Mouse (Mus musculus) testis, adult 2 months (tissue): ENCODE results near the gene Gm21985. TPM values are rescaled to one million over a fixed set of nuclear protein-coding genes. Genes with fewer than 3 reads are reported as not detected.

Source experiments
- H3K27ac ChIP-seq: fragments of 200-500 bp; 2 replicates; pipeline ENCODE4 v1.5.1; 2012; ENCODE audit warnings: low read depth, low read length; ENCODE audit not compliant: control insufficient read depth, insufficient read depth
- H3K27me3 ChIP-seq: fragments of 200-500 bp; 2 replicates; pipeline ENCODE4 v1.6.1; 2012; ENCODE audit warnings: mild to moderate bottlenecking, low read length, moderate library complexity; ENCODE audit not compliant: control insufficient read depth, insufficient read depth
- H3K36me3 ChIP-seq: fragments of 200-500 bp; 2 replicates; pipeline ENCODE4 v1.6.1; 2012; ENCODE audit warnings: mild to moderate bottlenecking, low read length; ENCODE audit not compliant: control insufficient read depth, insufficient read depth
- H3K4me1 ChIP-seq: fragments of 200-500 bp; 2 replicates; pipeline ENCODE4 v1.6.1; 2012; ENCODE audit warnings: low read length; ENCODE audit not compliant: control insufficient read depth, insufficient read depth
- H3K4me3 ChIP-seq: fragments of 200-500 bp; 2 replicates; pipeline ENCODE4 v1.5.1; 2012; ENCODE audit warnings: low read depth, mild to moderate bottlenecking, low read length, moderate library complexity, mixed read lengths; ENCODE audit not compliant: control insufficient read depth
- CTCF ChIP-seq: fragments of 200-500 bp; IDR thresholded peaks from 2 replicates; pipeline ENCODE4 v1.5.1; 2012; ENCODE audit warnings: low read depth, mild to moderate bottlenecking, inconsistent platforms, low read length, moderate library complexity; ENCODE audit not compliant: control insufficient read depth, insufficient read depth, insufficient replicate concordance
- POLR2A ChIP-seq: fragments of 200-500 bp; IDR thresholded peaks from 2 replicates; pipeline ENCODE4 v1.6.1; 2012; ENCODE audit warnings: low read depth, mild to moderate bottlenecking, inconsistent platforms, low read length, moderate library complexity; ENCODE audit not compliant: control insufficient read depth
- polyA plus RNA-seq: library from polyadenylated mRNA; depleted of rRNA; stranded (reverse); fragments of >200 nt; gene quantifications from 2 replicates; pipeline ENCODE4 v1.2.3, GENCODE M21; 2012

The Gm21985 gene
- polyA plus RNA-seq, 1 experiment: not detected

- peaks cover 2% of the 10 kb centered on the region for H3K36me3 ChIP-seq
- no peaks in the 10 kb centered on the region for H3K27me3 ChIP-seq
- H3K27ac ChIP-seq: peak within 1 kb of the TSS; percentile 97
- H3K4me3 ChIP-seq: peak within 1 kb of the TSS; percentile 100
- peaks cover 11% of the 10 kb centered on the region for H3K4me1 ChIP-seq
- TF ChIP-seq CTCF (no peak; the same call in 1 of the 2 replicates), POLR2A (peak; percentile 69; the same call in 1 of the 2 replicates)
These were observed 469 bp upstream of the Gm21985 start, which contains the start of gene Slc12a6 for GRCm38 (mm10) chr2:112265448-112266241. Gene Slc12a6 (plus strand): TSS chr2:112265825.

GRCm38 (mm10) chr2:112266780-112267179, 666 bp downstream of the Gm21985 start:
- H3K27me3 ChIP-seq: no peaks in the 10 kb centered on the region
- peaks cover 2% of the 10 kb centered on the region for H3K36me3 ChIP-seq
- no peak for TF ChIP-seq CTCF
- TF ChIP-seq POLR2A: no peak
- peaks cover 9% of the 10 kb centered on the region for H3K4me1 ChIP-seq
- peak overlapping the region; percentile 97 for H3K27ac ChIP-seq
- peak overlapping the region; percentile 100 for H3K4me3 ChIP-seq

- TF ChIP-seq CTCF (no peak), POLR2A (no peak)
- H3K27ac ChIP-seq: no peak overlapping the region
- no peaks in the 10 kb centered on the region for H3K27me3 ChIP-seq
- peaks cover 9% of the 10 kb centered on the region for H3K4me1 ChIP-seq
- H3K4me3 ChIP-seq: no peak overlapping the region; the same call in 1 of the 2 replicates
- peaks cover 2% of the 10 kb centered on the region for H3K36me3 ChIP-seq
These were observed 1.6 kb downstream of the Gm21985 start for GRCm38 (mm10) chr2:112267547-112268269.

- H3K36me3 ChIP-seq: peaks cover 2% of the 10 kb centered on the region
- H3K27ac ChIP-seq: no peak overlapping the region
- H3K4me1 ChIP-seq: peaks cover 9% of the 10 kb centered on the region
- H3K27me3 ChIP-seq: no peaks in the 10 kb centered on the region
- TF ChIP-seq CTCF: no peak
- TF ChIP-seq POLR2A: no peak
- peak overlapping the region; percentile 20 for H3K4me3 ChIP-seq
These were observed 3.9 kb downstream of the Gm21985 start for GRCm38 (mm10) chr2:112270011-112270410.

- Histone ChIP-seq H3K36me3 (no peaks in the 10 kb centered on the region; the same call in 1 of the 2 replicates), H3K27ac (no peak overlapping the region), H3K4me1 (no peaks in the 10 kb centered on the region; the same call in 1 of the 2 replicates), H3K4me3 (no peak overlapping the region), H3K27me3 (no peaks in the 10 kb centered on the region)
- TF ChIP-seq CTCF (no peak), POLR2A (no peak)
These were observed 6.8 kb downstream of the Gm21985 start for GRCm38 (mm10) chr2:112272909-112273308.

GRCm38 (mm10) chr2:112273474-112273873, 7.4 kb downstream of the Gm21985 start:
- Histone ChIP-seq H3K4me1 (no peaks in the 10 kb centered on the region; the same call in 1 of the 2 replicates), H3K27ac (no peak overlapping the region), H3K4me3 (no peak overlapping the region), H3K27me3 (no peaks in the 10 kb centered on the region), H3K36me3 (no peaks in the 10 kb centered on the region; the same call in 1 of the 2 replicates)
- TF ChIP-seq CTCF (no peak), POLR2A (no peak)

GRCm38 (mm10) chr2:112276870-112277269, 10.8 kb downstream of the Gm21985 start:
- no peaks in the 10 kb centered on the region; the same call in 1 of the 2 replicates for H3K36me3 ChIP-seq
- H3K27me3 ChIP-seq: no peaks in the 10 kb centered on the region
- no peak overlapping the region for H3K27ac ChIP-seq
- no peak for TF ChIP-seq POLR2A
- no peak for TF ChIP-seq CTCF
- H3K4me1 ChIP-seq: no peaks in the 10 kb centered on the region; the same call in 1 of the 2 replicates
- no peak overlapping the region for H3K4me3 ChIP-seq

GRCm38 (mm10) chr2:112282846-112283245, 16.7 kb downstream of the Gm21985 start:
- Histone ChIP-seq H3K27ac (no peak overlapping the region), H3K4me3 (no peak overlapping the region), H3K27me3 (no peaks in the 10 kb centered on the region), H3K4me1 (peaks cover 2% of the 10 kb centered on the region), H3K36me3 (no peaks in the 10 kb centered on the region)
- TF ChIP-seq POLR2A: no peak
- no peak for TF ChIP-seq CTCF
